Mouse (Mus musculus): ENCODE results near the gene Ephb3.

Ephb3 gene

DNA sequence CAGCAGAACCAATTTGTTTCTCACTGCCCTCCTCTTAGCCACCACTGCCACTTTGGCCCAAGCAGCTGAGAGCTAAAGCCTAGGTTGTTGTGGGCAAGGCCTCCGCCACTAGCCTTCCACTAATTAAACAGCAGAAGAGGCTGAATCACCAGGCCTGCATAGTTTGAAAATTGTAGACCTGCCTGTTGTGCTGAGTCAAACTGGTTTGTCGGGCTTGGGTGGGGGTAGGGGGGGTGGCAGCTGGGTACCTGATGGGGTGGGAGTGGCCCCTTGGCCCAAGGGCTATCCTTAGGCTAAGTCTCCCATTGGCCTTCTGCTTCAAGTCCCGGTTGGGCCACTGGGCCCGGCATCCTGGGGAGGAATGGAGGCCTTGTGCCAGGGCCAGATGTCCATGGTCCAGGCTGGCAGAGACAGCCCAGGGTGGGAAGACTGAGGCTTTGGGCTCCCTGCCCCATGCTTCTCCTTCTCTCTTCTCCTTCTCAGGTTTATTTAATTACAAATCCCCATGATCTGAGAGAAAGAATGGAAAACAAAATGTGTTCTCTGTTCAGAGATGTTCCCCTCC is 3.5 kb downstream of the Ephb3 start:
- DNase-seq, result no peak

DNA sequence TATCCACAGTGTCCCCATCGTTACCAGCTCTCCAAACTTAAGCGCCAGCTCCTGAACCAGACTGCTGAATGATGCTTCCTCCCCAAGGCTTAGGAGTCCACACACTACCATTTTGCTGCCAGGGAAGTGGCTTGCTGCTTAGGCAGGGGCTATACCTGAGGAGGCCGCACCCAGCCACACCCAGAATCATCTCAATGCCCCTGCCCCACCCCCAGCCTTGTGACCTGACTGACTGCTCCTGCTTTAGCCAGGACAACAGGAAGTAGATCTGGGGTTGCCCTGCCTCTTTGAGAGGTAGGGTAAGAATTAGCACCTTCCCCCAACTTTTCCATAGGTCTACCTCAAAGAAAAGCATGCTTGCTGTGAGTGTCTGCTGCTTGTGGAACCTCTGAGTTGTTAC is 4.7 kb downstream of the Ephb3 start:
- no peak for DNase-seq

DNA sequence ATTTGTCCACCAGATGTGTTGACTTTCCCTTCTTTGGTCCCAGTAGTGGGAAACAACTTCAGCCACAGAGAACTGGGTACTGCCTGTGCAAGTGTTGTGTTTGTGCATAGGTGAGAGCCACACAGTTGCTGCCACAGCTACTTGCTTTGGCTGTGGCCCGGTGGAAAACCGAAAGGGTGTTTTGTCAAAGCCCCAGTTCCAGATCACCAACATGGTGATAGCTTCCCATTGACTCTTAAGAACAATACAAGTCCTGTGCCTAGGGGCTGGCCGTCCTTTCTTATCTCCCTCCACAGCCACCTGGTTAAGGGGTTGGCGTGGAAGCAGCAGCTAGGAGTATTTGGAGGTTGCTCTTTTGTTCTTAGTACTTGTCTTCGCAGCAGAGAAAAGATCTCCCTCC is 5.6 kb downstream of the Ephb3 start:
- no peak for DNase-seq

DNA sequence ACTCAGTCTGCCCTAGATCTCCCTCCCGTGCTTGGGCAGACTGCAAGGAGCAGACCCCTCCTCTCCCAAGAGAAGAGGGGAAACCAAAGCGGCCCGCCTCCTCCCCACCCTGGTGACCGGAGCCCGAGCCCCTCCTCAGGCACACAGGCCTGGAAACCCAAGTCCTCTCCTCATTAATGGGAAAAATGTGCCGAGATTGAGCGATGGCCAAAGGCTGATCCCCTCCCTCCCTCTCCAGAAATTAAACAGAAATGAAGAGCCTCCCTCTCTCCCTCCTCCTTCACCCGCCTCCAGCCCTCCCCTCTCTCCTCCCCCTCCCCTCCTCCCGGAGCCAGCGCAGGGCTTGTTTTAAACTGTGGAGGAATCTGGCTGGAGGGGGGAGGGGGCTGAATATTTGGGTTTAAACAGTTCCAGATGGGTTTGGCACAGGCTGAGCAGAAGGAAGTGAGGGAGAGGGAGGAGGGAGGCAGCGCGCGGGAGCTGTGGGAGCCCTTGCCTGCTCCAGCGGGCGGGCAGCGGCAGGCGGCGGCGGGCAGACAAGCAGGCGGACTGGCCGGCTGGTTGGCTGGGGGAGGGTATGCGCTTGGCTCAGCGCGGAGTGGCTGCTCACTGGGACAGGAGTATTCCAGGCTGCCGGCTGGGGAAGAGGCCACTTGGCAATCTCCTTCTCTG is 6.2 kb downstream of the Ephb3 start:
- peak; percentile 85 for DNase-seq

DNA sequence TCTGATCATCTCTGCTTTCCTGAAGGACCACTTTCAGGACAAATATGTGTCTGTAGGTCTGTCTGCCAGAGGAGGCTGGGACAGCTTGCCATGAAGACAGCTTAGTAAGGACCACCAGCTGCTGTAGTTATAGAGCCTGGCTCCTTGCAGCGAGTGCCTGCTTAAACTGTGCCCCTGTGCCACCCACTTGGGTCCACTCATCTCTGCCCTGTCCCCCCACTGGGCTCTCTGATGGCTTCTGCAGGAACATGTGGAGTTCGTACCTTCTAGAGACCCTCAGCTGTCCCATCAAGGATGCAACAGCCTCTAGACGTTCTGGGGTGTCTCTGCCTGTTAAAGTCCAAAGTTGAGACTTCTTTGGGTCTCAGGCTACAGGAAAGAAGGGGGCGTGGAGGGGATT is 6.9 kb downstream of the Ephb3 start:
- DNase-seq, result no peak

DNA sequence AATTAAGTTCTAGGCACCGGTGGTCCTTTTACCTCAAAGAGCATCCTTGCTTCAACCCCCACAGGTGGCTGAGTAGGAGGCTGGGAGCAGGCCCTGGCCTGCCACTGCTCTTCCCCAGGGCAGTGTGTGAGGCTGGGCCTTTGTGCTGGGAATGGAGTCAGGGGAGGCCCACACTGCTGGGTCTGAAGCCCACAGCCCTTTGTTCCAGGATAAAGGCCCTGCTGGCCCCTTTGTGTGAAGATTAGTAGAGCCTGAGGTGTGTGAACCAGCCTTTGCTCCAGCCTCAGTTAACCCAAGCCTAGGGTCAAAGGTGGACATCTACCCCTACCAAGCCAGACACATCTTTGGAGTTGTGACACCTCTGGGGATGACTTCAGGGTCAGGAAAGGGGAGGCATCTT is 7.8 kb downstream of the Ephb3 start:
- DNase-seq, result no peak

DNA sequence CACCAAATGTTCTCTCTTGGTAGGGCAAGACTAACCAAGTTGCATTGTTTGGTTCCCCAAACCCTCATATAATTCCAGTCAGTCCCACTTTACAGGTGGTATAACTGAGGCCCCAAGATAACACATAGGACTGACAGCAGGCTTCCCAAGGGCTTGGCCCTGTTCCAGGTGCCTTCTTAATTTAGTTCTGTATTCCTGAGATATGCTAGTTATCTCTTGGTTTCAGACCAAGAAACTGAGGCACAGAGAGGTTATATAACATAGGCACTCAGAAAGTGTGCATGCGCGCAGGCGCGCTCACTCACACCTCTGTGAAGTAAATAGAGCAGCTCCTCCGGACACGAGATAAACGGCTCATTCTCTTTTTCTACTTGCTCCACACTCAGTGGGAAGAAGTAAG is 9.4 kb downstream of the Ephb3 start:
- no peak for DNase-seq

DNA sequence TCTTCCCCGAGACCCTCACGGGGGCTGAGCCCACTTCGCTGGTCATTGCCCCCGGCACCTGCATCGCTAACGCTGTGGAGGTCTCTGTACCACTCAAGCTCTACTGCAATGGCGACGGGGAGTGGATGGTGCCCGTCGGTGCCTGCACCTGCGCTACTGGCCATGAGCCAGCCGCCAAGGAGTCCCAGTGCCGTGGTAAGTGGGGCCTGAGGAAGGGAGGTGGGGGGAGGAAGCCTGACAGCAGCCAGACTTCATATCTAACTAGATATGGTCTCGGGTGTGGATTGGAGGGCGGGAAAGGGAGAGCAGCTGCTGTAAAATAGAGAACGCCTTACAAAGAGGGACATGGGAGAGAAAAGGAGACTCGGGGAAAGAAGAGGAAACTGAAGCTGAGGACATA is 10.2 kb downstream of the Ephb3 start:
- DNase-seq, result no peak

DNA sequence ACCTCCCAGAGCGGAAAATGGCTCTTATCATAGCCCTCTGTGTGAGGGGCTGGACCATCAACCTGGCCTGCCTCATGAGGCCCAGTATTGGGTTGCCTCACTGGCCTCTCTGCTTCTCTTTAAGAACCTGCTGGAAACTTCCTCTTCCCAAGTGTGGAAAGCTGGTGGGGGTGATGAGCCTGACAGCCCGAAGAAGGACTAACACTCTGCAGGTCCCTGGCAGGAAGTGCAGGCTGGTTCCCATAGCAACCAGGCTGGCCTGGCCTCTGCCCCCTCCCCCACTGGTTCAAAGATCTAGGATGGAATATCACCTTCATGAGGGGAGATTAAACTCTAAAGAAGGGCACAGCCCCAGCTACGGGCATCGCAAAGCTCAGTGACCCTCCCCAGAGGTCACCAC is 11.5 kb downstream of the Ephb3 start:
- DNase-seq, result no peak

DNA sequence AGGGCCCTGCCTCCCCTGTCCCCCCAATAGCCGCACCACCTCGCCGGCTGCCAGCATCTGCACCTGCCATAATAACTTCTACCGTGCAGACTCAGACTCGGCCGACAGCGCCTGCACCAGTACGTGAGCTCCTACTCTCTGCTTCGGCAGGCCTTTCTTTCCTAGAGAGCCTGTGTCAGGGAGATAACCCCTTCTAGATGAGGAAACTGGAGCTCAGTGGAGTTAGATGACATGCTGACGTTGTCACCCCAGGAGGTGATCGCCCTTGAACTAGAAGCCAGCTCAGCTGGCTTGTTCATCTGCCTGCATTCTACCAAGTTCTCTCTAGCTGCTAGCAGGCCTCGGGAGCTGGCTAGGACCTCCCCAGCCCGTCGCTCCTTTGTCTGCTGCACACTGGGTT is 12.7 kb downstream of the Ephb3 start:
- DNase-seq, result no peak

DNA sequence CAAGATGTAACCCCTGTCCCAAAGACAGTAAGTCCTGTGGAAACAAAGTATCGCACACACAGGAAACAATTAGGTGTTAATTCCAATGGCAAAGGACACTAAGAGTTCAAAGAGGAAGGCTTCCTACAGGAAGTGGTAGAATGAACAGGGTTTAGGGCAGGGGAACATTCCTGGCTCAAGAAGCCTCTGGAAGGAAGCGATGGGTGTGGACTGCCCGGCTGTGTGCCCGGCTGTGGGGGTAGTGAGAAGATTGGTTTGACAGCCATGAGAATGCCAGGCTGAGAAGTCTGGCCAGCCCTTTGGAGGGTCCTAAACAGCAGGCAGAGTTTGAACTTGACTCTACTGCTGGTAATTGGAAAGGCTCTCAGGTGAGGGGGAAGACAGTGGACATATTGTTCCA is 15.1 kb downstream of the Ephb3 start:
- no peak for DNase-seq

DNA sequence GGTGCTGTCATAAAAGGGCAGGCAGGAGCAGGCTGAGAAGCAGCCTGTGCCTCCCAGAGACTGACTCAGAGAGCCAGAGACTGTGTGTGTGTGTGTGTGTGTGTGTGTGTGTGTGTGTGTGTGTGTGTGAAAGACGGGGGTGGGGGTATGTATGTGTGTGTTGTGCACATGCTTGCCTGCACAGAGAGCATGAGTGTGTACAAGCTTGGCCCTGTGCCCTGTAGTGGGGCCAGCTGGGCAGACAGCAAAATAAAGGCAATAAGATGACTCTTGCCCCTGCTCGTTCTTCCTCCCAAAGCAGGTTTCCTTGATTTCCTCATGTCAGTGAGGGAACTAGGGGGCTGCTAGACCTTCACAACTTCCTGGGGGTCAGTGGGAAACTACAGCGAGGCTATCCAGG is 18.5 kb downstream of the Ephb3 start:
- no peak for DNase-seq

DNA sequence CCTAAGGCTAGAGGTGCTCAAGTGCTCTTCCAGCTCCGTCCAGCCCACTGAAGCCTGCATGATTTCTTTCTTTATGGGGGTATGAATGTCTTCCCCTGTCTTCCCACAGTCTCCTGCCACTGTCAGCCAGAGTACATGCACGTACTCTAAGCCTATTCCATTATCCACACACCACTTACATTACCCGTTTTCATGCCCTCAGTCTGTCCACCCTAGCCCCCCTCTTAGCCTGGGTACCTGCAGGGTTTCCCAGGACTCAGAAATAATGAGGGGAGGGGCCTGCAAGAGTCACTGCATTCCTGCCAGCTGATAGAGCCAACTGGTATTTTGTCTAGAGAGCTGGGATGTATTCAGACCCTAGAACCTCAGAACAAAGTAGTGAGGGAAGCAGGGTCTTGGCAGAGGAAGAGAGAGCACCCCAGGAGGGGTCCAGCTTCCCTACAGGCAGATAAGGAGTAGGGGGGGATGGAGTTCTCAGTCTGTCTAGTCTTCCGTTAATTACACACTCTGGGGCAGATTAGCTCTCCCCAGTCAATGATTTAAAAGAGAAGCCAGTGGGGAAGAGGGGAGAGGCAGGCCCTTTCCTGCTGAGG is 20.2 kb downstream of the Ephb3 start:
- no peak for DNase-seq

DNA sequence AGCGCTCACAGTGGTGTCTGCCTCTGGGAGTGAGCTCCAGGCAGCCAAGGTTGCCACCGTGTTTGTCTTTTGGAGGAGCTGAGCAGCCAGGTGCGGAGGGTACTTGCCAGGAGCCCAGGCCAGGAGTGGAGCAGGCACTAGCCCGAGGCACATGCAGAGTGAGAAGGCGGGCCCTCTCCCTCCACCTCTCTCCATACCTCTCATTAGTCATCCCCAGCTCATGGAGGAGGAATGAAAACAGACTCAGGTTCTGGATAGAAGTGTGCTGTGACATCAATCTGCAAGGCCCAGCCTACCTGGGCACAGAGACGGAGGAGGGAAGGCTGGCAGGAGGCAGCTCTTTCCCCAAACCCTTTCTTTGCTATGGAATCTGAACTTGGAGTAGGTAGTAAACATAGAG is 22.1 kb downstream of the Ephb3 start:
- DNase-seq, result no peak

DNA sequence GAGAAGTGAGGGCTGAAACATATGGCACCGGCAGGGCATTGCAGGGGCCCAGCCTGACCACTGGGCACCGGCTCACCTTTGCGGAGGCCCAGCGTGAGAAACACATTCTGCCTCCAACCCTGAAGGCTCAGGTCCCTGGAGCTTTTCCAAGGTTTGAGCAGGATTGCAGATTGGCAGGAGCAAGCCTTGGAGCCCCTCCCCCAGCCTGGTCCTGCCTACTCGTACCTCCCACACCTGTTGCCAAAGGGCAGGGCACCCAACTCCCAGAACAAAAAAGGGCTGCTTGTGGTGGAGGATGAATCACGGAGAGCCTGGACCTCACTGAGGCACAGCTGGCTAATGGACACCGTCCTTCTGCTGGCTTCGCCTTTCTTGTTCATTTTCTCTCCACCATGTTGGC is 30.6 kb downstream of the Ephb3 start:
- DNase-seq, result peak; percentile 77

DNA sequence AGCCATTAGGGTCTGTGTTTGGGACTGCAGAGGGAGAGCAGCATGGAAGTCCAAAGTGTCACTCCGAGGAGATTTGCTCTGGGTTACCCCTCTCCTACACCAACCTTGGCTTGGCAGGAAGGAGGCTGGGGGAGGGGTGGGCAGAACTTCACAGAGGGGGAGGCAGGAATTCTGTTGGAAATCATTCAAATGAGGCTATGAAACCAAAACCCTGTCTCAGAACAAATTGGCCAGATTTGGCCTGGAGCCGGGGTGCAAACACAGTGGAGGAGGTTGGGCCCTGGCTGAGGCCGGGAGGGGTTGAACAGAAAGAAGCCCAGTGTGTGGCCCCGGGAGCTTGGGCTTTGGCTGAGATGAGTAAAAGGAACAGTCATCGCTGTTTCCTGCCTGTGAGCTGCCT is 34.2 kb downstream of the Ephb3 start:
- no peak for DNase-seq

DNA sequence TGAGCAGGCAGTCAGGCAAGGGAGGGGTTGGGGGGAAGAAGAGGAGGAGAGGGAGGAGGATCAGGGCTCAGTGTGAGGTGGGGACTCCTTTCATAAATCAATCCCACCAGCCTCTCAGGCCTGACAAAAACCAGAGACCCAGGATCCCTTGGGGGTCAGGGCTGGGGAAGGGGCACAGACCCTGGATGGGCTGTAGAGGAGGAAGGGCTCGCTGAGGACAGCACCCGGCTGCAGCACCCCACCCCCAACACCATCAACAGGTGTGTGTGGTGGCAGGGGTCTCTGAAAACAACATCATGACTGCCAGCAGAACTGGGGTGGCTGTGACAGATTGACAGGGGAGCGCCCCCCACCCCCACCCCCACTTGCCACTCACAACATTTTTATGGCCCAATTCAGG is 36.0 kb downstream of the Ephb3 start:
- no peak for DNase-seq

DNA sequence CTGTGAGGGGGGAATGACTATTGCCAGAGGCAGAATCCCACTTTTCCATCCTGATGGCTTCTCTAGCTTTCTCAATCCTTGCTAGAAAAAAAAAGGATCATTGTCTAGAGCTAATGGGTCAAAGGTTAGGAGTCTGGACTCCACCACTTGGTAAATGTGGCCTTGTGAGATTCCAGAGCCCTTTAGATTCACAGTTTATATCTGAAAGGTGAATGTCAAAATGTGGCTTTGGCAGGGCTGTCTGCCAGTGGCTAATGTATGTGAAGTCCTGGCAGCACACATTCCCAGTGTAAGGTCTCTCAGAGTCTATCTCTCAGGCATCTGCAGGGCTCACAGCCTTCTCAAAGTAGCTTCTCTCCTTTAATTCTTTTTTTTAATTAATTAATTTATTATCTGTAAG is 36.5 kb downstream of the Ephb3 start:
- no peak for DNase-seq

DNA sequence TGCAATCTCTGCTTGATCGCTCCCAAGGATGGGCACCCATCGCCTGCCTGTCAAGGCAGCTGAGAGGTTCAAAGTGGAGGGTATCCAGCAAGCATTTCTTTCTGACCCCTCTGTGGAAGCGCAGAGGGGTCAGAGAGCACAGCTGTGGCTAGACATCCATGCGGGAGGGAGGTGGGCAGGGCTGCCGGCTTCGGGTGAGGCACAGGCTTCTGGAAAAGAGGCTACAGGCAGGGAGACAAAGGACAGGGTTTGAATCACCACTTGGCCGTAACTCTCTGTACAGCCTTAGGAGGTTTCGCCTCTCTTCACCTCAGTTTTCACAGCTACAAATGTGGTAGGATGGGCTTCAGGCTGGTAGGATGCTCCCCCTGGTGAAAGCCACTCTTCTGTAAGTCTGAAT is 38.4 kb downstream of the Ephb3 start:
- DNase-seq, result no peak

DNA sequence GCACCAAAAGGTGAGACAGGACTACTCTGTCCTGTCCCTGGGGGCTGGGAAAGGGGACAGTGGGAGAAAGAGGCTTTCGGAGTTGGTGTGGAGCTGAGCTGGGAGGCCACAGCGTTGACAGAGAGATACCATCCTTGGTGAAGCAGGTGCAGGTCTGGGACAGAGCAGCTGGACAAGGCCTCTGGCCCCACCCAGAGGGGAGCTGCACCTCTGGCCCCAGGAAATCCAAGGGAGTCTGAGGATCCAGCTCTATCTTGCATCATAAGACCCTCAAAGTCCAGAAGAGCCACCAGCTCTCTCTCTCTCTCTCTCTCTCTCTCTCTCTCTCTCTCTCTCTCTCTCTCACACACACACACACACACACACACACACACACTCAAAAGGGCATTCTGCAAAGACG is 40.2 kb downstream of the Ephb3 start:
- no peak for DNase-seq

DNA sequence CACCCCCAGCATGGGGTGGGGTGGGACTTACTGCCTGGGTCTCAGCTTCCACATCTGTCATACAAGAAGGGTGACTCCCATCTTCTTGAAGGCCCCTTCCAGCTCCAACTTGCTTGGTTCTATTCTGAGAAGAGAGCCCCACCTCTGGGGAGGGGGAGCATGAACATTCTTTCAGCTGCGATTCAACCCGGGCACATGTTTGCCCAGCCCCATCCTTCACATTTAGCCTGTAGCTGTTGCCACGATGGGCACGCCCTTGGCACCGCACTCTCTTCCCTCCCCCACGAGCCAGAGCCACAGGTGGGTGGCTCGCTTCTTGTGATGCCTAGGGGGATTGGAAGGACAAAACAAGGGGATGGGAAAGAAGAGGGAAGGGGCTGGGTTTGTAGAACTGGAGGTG is 40.8 kb downstream of the Ephb3 start:
- no peak for DNase-seq

DNA sequence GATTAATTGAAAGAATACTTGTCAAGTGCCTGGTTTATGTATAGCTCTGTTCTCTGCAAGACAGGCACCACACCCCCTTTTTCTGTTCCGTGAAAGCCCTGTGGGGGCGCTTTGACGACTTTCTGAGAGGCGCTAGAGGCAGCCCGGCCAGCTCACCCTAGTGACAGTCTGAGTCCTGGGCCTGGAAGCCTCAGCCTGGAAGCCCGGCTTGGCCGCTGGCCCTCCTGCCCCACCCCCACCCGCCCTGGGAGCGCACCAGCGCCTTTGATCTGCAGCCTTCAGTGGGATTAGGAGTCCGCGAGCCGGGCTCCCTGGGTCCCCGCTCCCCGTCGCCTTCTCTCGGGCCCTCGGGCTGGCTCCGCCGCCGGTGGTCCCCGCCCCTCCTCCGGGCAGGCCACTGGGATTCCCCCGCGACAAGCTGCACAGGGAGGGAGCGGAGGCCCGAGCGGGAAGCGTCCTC is 41.4 kb downstream of the Ephb3 start:
- DNase-seq, result peak; percentile 85

DNA sequence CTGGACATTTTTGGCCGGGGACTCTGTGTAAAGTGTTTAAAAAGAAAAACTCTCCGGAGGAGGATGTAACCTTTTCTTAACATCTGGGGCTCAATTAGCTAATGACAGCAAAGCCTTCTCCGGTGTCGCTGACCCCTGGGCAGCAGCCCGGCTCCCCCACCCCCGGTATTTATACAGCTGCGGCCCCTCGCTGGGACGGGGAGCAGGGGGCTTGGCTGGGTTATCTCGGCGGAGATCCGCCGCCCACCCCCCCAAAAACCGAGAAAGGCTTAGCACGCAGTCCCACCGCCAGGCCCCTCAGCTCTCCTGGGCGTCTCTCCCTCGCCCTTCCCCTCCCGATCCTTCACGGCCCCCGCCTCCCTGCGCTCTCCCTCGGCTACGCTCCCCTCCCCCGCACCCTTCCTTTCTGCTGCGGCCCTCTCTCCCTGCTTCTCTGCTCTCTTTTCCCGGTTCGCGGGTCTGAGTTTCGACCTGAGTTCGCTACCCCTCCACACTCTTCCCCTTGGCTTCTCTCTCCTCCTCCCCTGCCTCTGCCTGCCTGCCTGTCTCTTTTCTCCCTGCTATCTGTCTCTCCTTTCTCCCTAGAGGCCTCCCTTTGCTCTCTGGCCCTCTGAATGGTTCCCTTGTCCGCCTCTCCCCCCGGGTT is 42.0 kb downstream of the Ephb3 start:
- DNase-seq, result no peak

DNA sequence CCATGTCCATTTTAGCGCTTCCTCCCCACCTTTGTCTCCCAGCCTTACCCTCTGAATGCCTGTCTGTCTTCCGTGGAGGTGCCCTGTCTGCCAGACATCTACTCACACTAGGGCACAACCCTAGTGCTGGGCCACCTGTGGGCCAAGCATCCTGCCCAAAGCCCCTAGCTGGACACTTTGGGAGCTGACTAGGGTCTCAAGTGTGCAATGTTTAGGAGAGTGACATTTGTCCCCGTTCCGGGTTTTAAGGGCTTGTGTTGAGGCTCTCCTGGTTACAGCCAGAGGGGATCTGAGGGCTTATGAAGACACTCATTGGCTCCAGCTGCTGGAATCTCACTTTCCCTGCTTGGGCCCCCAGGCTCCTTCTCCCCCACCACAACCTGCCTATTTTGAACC is 42.5 kb downstream of the Ephb3 start:
- no peak for DNase-seq

Data from kidney, adult 9 months (tissue).